Mouse (Mus musculus) small intestine, adult 10 weeks (tissue): Measurements from ENCODE around the gene Borcs7. TPM values are rescaled to one million over a fixed set of nuclear protein-coding genes. Genes with fewer than 3 reads are reported as not detected.

ENCODE experiments used
- polyA plus RNA-seq: library from polyadenylated mRNA; stranded (reverse); fragments of 350-450 nt; fragmentation: Illumina TruSeq; extraction: RNeasy Lipid Tissue Mini Kit (QIAGEN cat#74804); gene quantifications from one replicate; pipeline ENCODE4 v1.2.3, GENCODE M21; 2014; ENCODE audit warnings: low replicate concordance

The Borcs7 gene
- 17.2 TPM for polyA plus RNA-seq

GRCm38 (mm10) chr19:46689460-46690372, at the start of gene Borcs7:
Gene Borcs7, plus strand, starts transcription at chr19:46689906.

GRCm38 (mm10) chr19:46672766-46673418, 16.8 kb upstream of the Borcs7 start, which contains the start of gene Cyp17a1:
Gene Cyp17a1, minus strand, starts transcription at chr19:46673172.

GRCm38 (mm10) chr19:46707296-46708151, 17.8 kb downstream of the Borcs7 start, which contains the start of gene As3mt:
Gene As3mt, plus strand, starts transcription at chr19:46707458.

Other genes with a start within 250 kb of the Borcs7 start
- gene Trim8, start 188.2 kb upstream of the Borcs7 start, polyA plus RNA-seq: 2.9 TPM
- 16.4 TPM for gene Arl3, start 116.7 kb upstream of the Borcs7 start, polyA plus RNA-seq
- 4.2 TPM for gene Sfxn2, start 116.5 kb upstream of the Borcs7 start, polyA plus RNA-seq
- 3.0 TPM for gene Wbp1l, start 90.8 kb upstream of the Borcs7 start, polyA plus RNA-seq
- 0.67 TPM for gene Cyp17a1, start 16.7 kb upstream of the Borcs7 start, polyA plus RNA-seq
- 24.1 TPM for gene As3mt, start 17.6 kb downstream of the Borcs7 start, polyA plus RNA-seq
- 6.1 TPM for gene Cnnm2, start 71.7 kb downstream of the Borcs7 start, polyA plus RNA-seq